Mouse (Mus musculus) lung, embryonic 15.5 days (tissue): ENCODE results near the gene Prkag2. TPM values are rescaled to one million over a fixed set of nuclear protein-coding genes. Genes with fewer than 3 reads are reported as not detected.

Experiments
- ATAC-seq: fragments of 200-750 bp; cut with Nextera tagmentation; 2 replicates; pipeline ENCODE4 v1.8.0; 2017; ENCODE audit warnings: moderate number of reproducible peaks, borderline replicate concordance; ENCODE audit not compliant: low FRiP score, low TSS enrichment; ENCODE audit errors: extremely low read depth
- H3K27ac ChIP-seq: fragments of 300-500 bp; sonication (generic); 2 replicates; pipeline ENCODE4 v1.5.1; 2015; ENCODE audit warnings: moderate library complexity, mild to moderate bottlenecking, inconsistent platforms
- H3K27me3 ChIP-seq: fragments of 300-500 bp; sonication (generic); 2 replicates; pipeline ENCODE4 v1.6.1; 2015; ENCODE audit warnings: inconsistent platforms
- H3K36me3 ChIP-seq: fragments of 300-500 bp; sonication (generic); 2 replicates; pipeline ENCODE4 v1.6.1; 2015; ENCODE audit warnings: inconsistent platforms
- H3K4me1 ChIP-seq: fragments of 300-500 bp; sonication (generic); 2 replicates; pipeline ENCODE4 v1.6.1; 2015; ENCODE audit warnings: inconsistent platforms
- H3K4me2 ChIP-seq: fragments of 300-500 bp; sonication (generic); 2 replicates; pipeline ENCODE4 v1.6.1; 2015; ENCODE audit warnings: inconsistent platforms, mild to moderate bottlenecking, moderate library complexity
- H3K4me3 ChIP-seq: fragments of 300-500 bp; sonication (generic); 2 replicates; pipeline ENCODE4 v1.5.1; 2015; ENCODE audit warnings: mild to moderate bottlenecking, inconsistent platforms
- H3K9ac ChIP-seq: fragments of 300-500 bp; sonication (generic); 2 replicates; pipeline ENCODE4 v1.6.1; 2015; ENCODE audit warnings: inconsistent platforms
- H3K9me3 ChIP-seq: fragments of 300-500 bp; sonication (generic); 2 replicates; pipeline ENCODE4 v1.6.1; 2016; ENCODE audit warnings: inconsistent platforms
- WGBS: fragments of 180-500 bp; shearing (Covaris S2); methylation state at CpG from one replicate; pipeline ENCODE4 v1.1.7; 2015; 5-methylcytosine and 5-hydroxymethylcytosine counted together
- polyA plus RNA-seq: library from polyadenylated mRNA; unstranded; fragments of >200 nt; fragmentation: Nextera tagmentation; extraction: Ambion mirVana; gene quantifications from 2 replicates; pipeline ENCODE4 v1.2.1, GENCODE M21; 2015

The Prkag2 gene
- polyA plus RNA-seq, 1 experiment from 2014 or later, result 30.2 TPM

DNA sequence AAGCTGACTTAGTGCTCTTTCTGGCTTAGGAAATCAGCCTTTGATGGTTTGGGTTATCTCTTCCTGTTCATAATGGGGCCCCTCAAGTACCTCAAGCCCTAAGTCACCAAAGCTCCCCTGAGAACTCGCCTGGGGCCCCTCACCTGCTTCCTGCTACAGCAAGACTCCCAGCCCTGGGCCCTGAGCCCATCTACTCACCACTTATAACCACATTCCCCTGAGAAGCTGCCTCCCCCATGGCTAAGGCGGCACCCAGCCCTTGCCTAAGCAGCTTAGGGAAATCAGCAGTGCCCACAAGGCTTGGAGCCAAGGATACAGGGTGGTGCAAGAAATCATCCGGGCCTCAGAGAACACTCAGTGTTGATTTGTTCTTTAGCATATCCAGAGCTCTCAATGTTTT lies 110.8 kb downstream of the Prkag2 start:
- no peaks in the 10 kb centered on the region for H3K27me3 ChIP-seq
- H3K4me3 ChIP-seq, result no peak overlapping the region
- no peak overlapping the region for H3K4me2 ChIP-seq
- no peak overlapping the region for H3K9ac ChIP-seq
- no peak overlapping the region for H3K27ac ChIP-seq
- no peaks in the 10 kb centered on the region for H3K36me3 ChIP-seq
- WGBS, result 34% methylated on average over 3 of the region's 3 CpGs
- ATAC-seq, result no peak
- peaks cover 18% of the 10 kb centered on the region for H3K4me1 ChIP-seq
- H3K9me3 ChIP-seq, result no peaks in the 10 kb centered on the region

DNA sequence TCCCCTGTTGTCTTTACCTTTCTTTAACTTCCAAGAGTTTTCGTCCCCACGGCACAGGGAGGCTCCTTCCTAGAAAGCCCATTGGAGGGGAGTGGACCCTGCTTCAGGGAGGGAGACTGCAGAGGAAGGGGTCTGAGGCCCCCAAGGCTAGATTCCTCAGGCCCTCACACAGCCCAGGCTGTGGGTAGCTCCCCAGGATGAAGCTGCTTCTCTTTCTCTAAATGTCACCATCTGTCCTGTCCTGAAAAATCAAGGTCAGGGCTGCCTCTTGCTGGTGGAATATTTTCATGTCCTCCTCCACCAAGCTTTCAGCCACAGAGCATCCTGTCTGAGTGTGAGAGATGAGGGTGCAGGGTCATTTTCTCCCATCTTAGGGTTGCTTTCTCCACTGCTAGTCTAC lies 113.5 kb downstream of the Prkag2 start:
- ATAC-seq, result no peak
- Histone ChIP-seq H3K9me3 (no peaks in the 10 kb centered on the region), H3K27ac (no peak overlapping the region), H3K4me3 (no peak overlapping the region), H3K4me2 (no peak overlapping the region), H3K4me1 (peaks cover 22% of the 10 kb centered on the region), H3K36me3 (no peaks in the 10 kb centered on the region), H3K9ac (no peak overlapping the region), H3K27me3 (no peaks in the 10 kb centered on the region)
- 33% methylated on average over 2 of the region's 2 CpGs for WGBS

DNA sequence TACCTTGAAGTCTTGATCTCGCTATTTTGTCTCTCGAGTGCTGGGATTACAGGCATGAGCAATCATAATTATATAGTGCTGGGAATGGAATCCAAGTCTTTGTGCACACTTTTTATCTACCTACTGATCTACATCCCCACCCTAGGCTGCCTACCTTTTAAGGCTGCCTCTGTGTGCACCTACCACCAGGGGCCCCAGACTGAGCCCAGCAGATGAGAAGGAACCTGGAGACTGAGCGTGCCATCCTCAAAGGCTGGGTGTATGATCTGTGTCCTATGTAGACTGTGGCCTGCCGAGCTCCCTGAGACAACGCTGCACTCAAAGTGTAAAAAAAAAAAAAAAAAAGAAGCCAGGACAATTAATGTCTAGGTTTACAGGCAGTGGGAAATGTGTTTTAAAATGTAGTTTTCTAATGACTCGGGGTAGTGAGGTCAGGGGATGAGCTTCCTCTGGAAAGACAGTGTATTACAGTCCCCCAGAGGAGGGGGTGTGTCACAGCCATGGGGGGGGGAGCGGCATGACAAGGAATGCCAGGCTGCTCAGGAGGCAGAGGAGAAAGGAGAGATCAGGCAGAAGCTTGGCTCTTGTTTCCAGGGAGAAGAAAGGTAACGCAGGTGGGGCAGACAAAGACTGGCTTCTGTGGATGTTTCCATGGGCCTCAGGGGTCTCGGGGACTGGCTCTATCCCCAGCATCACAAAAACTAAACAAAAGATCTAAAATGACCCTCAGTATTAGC lies 114.1 kb downstream of the Prkag2 start:
- 57% methylated on average over 9 of the region's 9 CpGs for WGBS
- no peak overlapping the region for H3K4me2 ChIP-seq
- no peaks in the 10 kb centered on the region for H3K9me3 ChIP-seq
- ATAC-seq, result no peak
- no peaks in the 10 kb centered on the region for H3K27me3 ChIP-seq
- H3K4me3 ChIP-seq, result no peak overlapping the region
- no peak overlapping the region for H3K27ac ChIP-seq
- H3K36me3 ChIP-seq, result no peaks in the 10 kb centered on the region
- H3K9ac ChIP-seq, result no peak overlapping the region
- H3K4me1 ChIP-seq, result peaks cover 22% of the 10 kb centered on the region

DNA sequence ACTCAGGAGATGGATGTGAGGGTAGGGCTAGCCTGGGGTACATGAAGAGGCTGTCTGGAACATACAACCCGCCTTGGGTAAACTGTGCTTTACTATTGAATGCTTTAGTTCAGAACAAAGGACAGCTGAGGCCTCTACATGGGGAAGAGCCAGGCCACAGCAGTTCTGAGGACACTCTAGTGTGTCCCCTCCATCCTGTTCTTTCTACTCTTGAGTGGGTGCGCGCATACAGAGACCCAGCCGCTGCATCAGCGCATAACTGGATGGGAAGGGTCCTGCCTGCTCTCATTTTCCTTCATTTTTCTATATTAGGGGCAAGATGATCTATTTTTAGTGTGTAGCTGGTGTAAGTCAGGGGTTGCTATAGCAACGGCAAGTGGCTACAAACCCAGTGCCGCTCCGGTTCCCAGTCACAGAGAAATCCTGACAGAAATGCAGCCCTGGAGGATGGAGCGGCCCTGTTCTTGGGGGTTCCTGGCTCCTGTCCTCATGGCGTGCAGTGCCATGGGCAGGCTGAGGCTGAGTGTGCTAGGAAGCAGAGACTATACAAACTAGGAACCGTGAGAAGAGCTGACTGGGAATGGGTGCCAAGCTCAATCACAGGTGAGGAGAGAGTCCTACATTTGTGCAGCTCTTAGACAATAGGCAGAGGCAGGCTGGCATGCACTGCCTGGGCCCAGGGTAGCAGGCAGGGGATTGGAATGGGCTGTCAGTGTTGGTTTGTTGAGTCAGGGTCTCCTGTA lies 114.8 kb downstream of the Prkag2 start:
- peaks cover 22% of the 10 kb centered on the region for H3K4me1 ChIP-seq
- peak overlapping the region; percentile 45; the same call in 1 of the 2 replicates for H3K27ac ChIP-seq
- H3K4me3 ChIP-seq, result no peak overlapping the region
- no peaks in the 10 kb centered on the region for H3K9me3 ChIP-seq
- ATAC-seq, result peak; percentile 37
- H3K4me2 ChIP-seq, result no peak overlapping the region
- H3K9ac ChIP-seq, result no peak overlapping the region
- H3K27me3 ChIP-seq, result no peaks in the 10 kb centered on the region
- no peaks in the 10 kb centered on the region for H3K36me3 ChIP-seq
- WGBS, result 46% methylated on average over 11 of the region's 11 CpGs

DNA sequence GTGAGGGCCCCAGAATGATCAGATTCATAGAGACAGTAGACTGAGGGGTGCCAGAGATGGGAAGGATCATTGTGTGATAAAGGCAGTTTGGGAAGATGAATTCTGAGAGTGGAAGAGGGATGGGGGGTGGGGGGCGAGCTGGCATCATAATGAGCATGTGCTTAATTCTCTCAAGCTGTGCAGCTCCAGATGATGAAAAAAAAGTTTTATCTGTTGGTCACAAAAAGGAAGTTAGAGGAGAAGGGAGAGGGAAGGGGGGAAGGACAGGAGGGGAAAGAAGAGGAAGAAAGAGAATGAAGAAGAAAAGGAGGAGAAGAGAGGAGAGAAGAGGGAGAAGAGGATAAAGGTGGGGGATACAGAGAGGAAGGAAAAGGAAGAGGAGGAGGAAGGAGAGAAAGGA lies 116.3 kb downstream of the Prkag2 start:
- no peak for ATAC-seq
- Histone ChIP-seq H3K36me3 (no peaks in the 10 kb centered on the region), H3K27me3 (no peaks in the 10 kb centered on the region), H3K4me2 (no peak overlapping the region), H3K9me3 (no peaks in the 10 kb centered on the region), H3K9ac (no peak overlapping the region), H3K4me1 (peaks cover 15% of the 10 kb centered on the region), H3K27ac (no peak overlapping the region), H3K4me3 (no peak overlapping the region)
- WGBS, result 64% methylated on average over 1 of the region's 1 CpGs

DNA sequence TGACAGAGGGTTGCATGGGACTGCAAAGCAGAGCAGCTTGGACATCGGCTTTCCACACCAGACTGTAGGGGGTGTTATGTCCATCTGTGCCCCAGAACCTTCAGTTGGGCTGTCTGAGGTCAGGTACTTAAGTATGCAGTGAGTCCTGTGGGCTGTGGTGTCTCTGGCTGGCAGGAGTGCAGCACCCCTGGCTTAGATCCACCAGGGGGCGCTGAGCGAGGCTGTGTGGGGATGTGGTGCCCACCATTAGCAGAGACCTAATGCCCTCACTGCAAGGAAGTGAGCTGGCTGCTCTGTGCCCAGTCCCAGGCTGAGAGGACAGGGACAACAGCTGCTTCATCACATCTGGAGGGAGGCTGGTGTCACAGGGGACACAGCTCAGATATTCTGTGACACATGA lies 116.9 kb downstream of the Prkag2 start:
- Histone ChIP-seq H3K36me3 (no peaks in the 10 kb centered on the region), H3K9me3 (no peaks in the 10 kb centered on the region), H3K9ac (no peak overlapping the region), H3K27me3 (no peaks in the 10 kb centered on the region), H3K27ac (no peak overlapping the region), H3K4me3 (no peak overlapping the region), H3K4me1 (peaks cover 15% of the 10 kb centered on the region), H3K4me2 (no peak overlapping the region)
- 0 out of 2 replicates have a peak, but pooled peaks have one; percentile 20 for ATAC-seq
- 12% methylated on average over 3 of the region's 3 CpGs for WGBS

DNA sequence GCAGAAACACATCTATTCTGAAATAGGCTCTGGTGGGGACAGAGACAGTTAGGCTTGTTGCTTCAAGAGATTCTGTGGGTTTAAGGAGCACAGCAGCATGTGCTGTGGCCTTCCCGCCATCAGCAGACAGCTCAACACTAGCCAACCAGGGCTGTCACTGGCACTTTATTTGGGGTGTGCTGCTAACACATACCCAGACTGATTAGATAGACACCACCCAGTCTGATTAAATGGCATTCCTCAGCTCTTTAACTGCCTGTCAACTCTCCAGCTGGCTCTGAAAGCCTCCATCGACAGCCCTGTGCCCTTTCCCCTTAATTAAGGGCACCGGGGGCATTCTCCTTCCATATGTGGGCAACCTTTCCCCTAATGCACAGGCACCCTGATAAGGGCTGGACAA lies 118.2 kb downstream of the Prkag2 start:
- Histone ChIP-seq H3K36me3 (no peaks in the 10 kb centered on the region), H3K4me1 (peaks cover 15% of the 10 kb centered on the region), H3K9me3 (no peaks in the 10 kb centered on the region), H3K4me2 (no peak overlapping the region), H3K9ac (no peak overlapping the region), H3K4me3 (no peak overlapping the region), H3K27me3 (no peaks in the 10 kb centered on the region), H3K27ac (no peak overlapping the region)
- 50% methylated on average over 3 of the region's 3 CpGs for WGBS
- no peak for ATAC-seq

DNA sequence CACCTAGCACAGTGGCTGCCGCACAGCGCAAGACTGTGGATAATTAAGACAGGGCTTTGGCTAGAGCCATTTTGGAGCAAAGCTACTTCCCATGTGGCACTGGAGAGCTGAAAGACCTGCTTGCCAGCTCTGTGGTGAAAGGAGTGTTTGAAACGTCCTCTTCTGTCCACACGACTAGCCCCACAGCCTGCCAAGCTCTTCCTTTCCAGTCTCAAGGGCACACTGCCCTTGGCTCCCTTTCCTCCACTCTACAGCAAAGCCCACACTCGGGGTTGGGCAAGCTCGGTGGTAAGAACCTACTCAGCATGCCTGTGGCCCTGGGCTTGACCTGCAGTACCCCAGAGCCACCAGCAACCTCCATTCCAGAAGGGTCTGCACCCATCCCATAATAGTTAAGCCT lies 118.7 kb downstream of the Prkag2 start:
- Histone ChIP-seq H3K36me3 (no peaks in the 10 kb centered on the region), H3K4me2 (no peak overlapping the region), H3K9me3 (no peaks in the 10 kb centered on the region), H3K27me3 (no peaks in the 10 kb centered on the region), H3K4me3 (no peak overlapping the region), H3K4me1 (peaks cover 15% of the 10 kb centered on the region), H3K27ac (no peak overlapping the region), H3K9ac (no peak overlapping the region)
- no peak for ATAC-seq
- 54% methylated on average over 6 of the region's 6 CpGs for WGBS

DNA sequence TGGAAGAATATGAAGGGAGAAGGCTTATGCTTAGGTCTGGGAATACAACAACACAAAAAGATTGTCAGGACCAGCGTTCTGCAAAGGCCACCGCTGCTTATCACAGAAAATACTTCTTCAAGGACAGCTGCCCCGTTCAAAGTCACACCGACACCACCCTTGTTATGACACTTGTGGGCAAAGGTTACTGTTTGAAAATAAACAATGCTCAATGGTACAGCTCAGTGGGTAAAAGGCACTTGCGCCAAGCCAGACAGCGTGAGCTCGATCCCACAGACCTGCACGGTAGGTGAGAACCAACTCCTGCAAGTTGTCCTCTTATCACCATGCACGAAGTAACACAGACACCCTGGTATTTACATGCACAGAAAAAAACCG lies 120.5 kb downstream of the Prkag2 start:
- 29% methylated on average over 10 of the region's 10 CpGs for WGBS
- H3K4me1 ChIP-seq, result peaks cover 5% of the 10 kb centered on the region; the same call in 1 of the 2 replicates
- no peak overlapping the region for H3K27ac ChIP-seq
- H3K9me3 ChIP-seq, result no peaks in the 10 kb centered on the region
- H3K36me3 ChIP-seq, result no peaks in the 10 kb centered on the region
- ATAC-seq, result no peak
- no peak overlapping the region for H3K4me2 ChIP-seq
- H3K27me3 ChIP-seq, result no peaks in the 10 kb centered on the region
- H3K4me3 ChIP-seq, result no peak overlapping the region
- H3K9ac ChIP-seq, result no peak overlapping the region

DNA sequence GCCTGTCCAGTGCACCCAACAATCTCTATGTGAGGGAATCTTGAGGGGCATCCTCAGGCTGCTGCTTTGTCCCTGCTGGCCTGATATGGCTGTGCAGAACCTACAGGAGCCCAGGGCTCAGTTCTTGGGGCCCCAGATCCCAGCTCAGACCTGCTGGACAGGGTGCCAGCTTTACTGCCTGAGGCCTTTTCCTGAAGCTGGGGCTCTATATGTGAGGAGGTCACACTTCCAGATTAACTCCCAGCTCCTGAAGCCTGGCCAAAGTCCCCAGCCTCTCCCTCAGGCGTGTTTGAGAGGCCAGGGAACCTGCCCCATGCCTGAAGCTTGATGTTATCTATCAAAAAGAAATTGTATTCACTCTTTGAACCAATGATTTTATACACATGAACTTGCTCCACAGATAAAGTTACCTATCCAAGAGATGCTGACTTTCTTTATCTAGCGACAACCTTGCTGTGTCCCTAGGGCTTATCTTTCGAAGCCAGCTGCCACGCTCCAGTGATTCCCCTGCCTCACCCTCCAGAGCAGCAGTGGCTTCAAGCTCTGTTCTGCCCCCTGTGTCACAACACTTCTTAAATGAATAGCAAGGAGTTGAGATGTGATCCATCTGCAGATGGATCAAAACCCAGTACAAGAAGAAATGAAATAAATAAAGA lies 121.0 kb downstream of the Prkag2 start:
- Histone ChIP-seq H3K4me1 (peaks cover under 1% of the 10 kb centered on the region; the same call in 1 of the 2 replicates), H3K4me2 (no peak overlapping the region), H3K9me3 (no peaks in the 10 kb centered on the region), H3K27me3 (no peaks in the 10 kb centered on the region), H3K27ac (no peak overlapping the region), H3K9ac (no peak overlapping the region), H3K4me3 (no peak overlapping the region), H3K36me3 (no peaks in the 10 kb centered on the region)
- no peak for ATAC-seq
- 44% methylated on average over 4 of the region's 4 CpGs for WGBS

DNA sequence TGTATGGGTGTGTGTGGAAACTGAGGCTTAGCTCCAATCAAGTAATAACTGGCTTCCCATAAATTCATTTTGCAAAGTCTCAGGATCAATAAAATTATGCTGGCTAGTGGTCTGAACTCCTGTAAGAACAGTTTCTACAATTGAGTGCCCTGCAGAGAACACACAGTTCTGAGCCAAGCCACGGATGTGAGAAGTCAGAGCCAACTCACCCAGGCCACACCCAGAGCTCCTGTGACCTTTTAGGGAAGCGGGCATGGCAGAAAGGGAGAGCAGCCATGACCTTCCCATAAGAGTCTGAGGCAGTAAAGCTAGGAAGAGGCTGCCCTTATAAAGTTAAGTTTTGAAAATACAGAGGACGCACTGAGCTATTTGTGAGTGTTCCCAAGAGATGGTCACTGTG lies 123.5 kb downstream of the Prkag2 start:
- no peak overlapping the region for H3K4me3 ChIP-seq
- no peaks in the 10 kb centered on the region for H3K27me3 ChIP-seq
- 0 out of 2 replicates have a peak, but pooled peaks cover 3% of the 10 kb centered on the region for H3K4me1 ChIP-seq
- ATAC-seq, result no peak
- no peak overlapping the region for H3K9ac ChIP-seq
- H3K9me3 ChIP-seq, result no peaks in the 10 kb centered on the region
- H3K4me2 ChIP-seq, result no peak overlapping the region
- no peak overlapping the region for H3K27ac ChIP-seq
- 78% methylated on average over 3 of the region's 3 CpGs for WGBS
- no peaks in the 10 kb centered on the region for H3K36me3 ChIP-seq

DNA sequence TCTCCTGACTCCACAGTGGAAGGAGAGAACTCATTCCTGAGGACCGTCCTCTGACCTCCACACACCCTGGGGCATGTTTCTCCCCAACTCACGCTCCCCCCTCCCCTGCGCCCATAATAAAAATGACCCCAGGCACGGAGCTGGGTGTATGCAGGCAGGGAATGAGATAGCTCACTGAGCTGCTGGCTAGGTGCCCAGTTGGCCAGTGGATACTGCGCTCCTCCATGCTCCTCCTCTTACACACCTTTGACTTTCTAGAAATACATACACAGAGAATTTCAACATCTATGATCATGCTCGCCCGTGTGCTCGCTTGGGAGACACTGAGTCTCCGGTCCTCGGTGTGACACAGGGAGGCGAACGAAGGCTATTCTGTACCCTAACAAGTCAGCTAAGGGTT lies 124.2 kb downstream of the Prkag2 start:
- 0 out of 2 replicates have a peak, but pooled peaks cover 3% of the 10 kb centered on the region for H3K4me1 ChIP-seq

More for the DNA sequence above, 124.2 kb downstream of the Prkag2 start:
- no peak for ATAC-seq
- WGBS, result 72% methylated on average over 12 of the region's 12 CpGs
- no peaks in the 10 kb centered on the region for H3K9me3 ChIP-seq
- no peak overlapping the region for H3K27ac ChIP-seq
- H3K4me3 ChIP-seq, result no peak overlapping the region
- H3K9ac ChIP-seq, result no peak overlapping the region
- H3K36me3 ChIP-seq, result no peaks in the 10 kb centered on the region
- H3K4me2 ChIP-seq, result no peak overlapping the region
- H3K27me3 ChIP-seq, result no peaks in the 10 kb centered on the region
